Mouse (Mus musculus): Measurements from ENCODE around the gene Wee1. TPM values are rescaled to one million over a fixed set of nuclear protein-coding genes. Genes with fewer than 3 reads are reported as not detected.
A peak's percentile ranks its signal among the peaks of the same experiment; 100 is the strongest.
"Not testable (repeated sequence)": the region's sequence is repeated elsewhere in the genome, so short reads cannot be mapped to it uniquely, and the experiment has no call there.

Gene Wee1
- polyA plus RNA-seq, 1 experiment, result 4.1 TPM

- TF ChIP-seq GATA1 (IDR thresholded peaks at IDR 0.05; ENCODE audit: borderline replicate concordance, low read length), result no peak
- no peak for TF ChIP-seq FLI1 (IDR thresholded peaks at IDR 0.05; ENCODE audit: low read length)
- Histone ChIP-seq H3K27me3 (replicated peaks) (peaks cover 2% of the 10 kb centered on the region), H3K4me1 (peaks cover 21% of the 10 kb centered on the region), H3K9me3 (peaks cover 5% of the 10 kb centered on the region), H3K4me3 (replicated peaks) (no peak overlapping the region), H3K36me3 (replicated peaks; ENCODE audit: low read length) (peaks cover 14% of the 10 kb centered on the region)
Measured at GRCm38 (mm10) chr7:110101266-110101665, 20.6 kb upstream of the Wee1 start.

- TF ChIP-seq GATA1 (IDR thresholded peaks at IDR 0.05; ENCODE audit: borderline replicate concordance, low read length), result no peak
- no peak for TF ChIP-seq FLI1 (IDR thresholded peaks at IDR 0.05; ENCODE audit: low read length)
- Histone ChIP-seq H3K9me3 (no peaks in the 10 kb centered on the region), H3K4me3 (replicated peaks) (no peak overlapping the region), H3K27me3 (replicated peaks) (peaks cover 2% of the 10 kb centered on the region), H3K4me1 (peaks cover 38% of the 10 kb centered on the region), H3K36me3 (replicated peaks; ENCODE audit: low read length) (no peaks in the 10 kb centered on the region)
Measured at GRCm38 (mm10) chr7:110105041-110105440, 16.8 kb upstream of the Wee1 start.

GRCm38 (mm10) chr7:110106633-110107032, 15.2 kb upstream of the Wee1 start:
- H3K4me1 ChIP-seq, result peaks cover 39% of the 10 kb centered on the region
- H3K27me3 ChIP-seq (replicated peaks), result no peaks in the 10 kb centered on the region
- H3K9me3 ChIP-seq, result no peaks in the 10 kb centered on the region
- H3K36me3 ChIP-seq (replicated peaks; ENCODE audit: low read length), result no peaks in the 10 kb centered on the region
- H3K4me3 ChIP-seq (replicated peaks), result no peak overlapping the region
- TF ChIP-seq FLI1 (IDR thresholded peaks at IDR 0.05; ENCODE audit: low read length) (no peak), GATA1 (IDR thresholded peaks at IDR 0.05; ENCODE audit: borderline replicate concordance, low read length) (no peak)

- not testable (repeated sequence) for H3K36me3 ChIP-seq (replicated peaks; ENCODE audit: low read length); H3K4me3 ChIP-seq (replicated peaks); H3K27me3 ChIP-seq (replicated peaks); H3K9me3 ChIP-seq
- peaks cover 39% of the 10 kb centered on the region for H3K4me1 ChIP-seq
Measured at GRCm38 (mm10) chr7:110108524-110108923, 13.3 kb upstream of the Wee1 start.

GRCm38 (mm10) chr7:110108967-110109610, 12.8 kb upstream of the Wee1 start:
- Histone ChIP-seq H3K27me3 (replicated peaks) (no peaks in the 10 kb centered on the region), H3K9me3 (no peaks in the 10 kb centered on the region), H3K4me3 (replicated peaks) (peak overlapping the region; percentile 85), H3K36me3 (replicated peaks; ENCODE audit: low read length) (no peaks in the 10 kb centered on the region), H3K4me1 (peaks cover 39% of the 10 kb centered on the region)
- TF ChIP-seq GATA1 (IDR thresholded peaks at IDR 0.05; ENCODE audit: borderline replicate concordance, low read length) (no peak), FLI1 (IDR thresholded peaks at IDR 0.05; ENCODE audit: low read length) (no peak)

GRCm38 (mm10) chr7:110110061-110110656, 11.7 kb upstream of the Wee1 start:
- TF ChIP-seq GATA1 (IDR thresholded peaks at IDR 0.05; ENCODE audit: borderline replicate concordance, low read length) (no peak), FLI1 (IDR thresholded peaks at IDR 0.05; ENCODE audit: low read length) (no peak)
- Histone ChIP-seq H3K4me3 (replicated peaks) (no peak overlapping the region), H3K4me1 (peaks cover 35% of the 10 kb centered on the region), H3K36me3 (replicated peaks; ENCODE audit: low read length) (no peaks in the 10 kb centered on the region), H3K27me3 (replicated peaks) (no peaks in the 10 kb centered on the region), H3K9me3 (no peaks in the 10 kb centered on the region)

GRCm38 (mm10) chr7:110114699-110115098, 7.1 kb upstream of the Wee1 start:
- Histone ChIP-seq H3K4me3 (replicated peaks) (no peak overlapping the region), H3K27me3 (replicated peaks) (no peaks in the 10 kb centered on the region), H3K4me1 (peaks cover 13% of the 10 kb centered on the region), H3K36me3 (replicated peaks; ENCODE audit: low read length) (no peaks in the 10 kb centered on the region), H3K9me3 (no peaks in the 10 kb centered on the region)
- TF ChIP-seq FLI1 (IDR thresholded peaks at IDR 0.05; ENCODE audit: low read length) (no peak), GATA1 (IDR thresholded peaks at IDR 0.05; ENCODE audit: borderline replicate concordance, low read length) (no peak)

- Histone ChIP-seq H3K36me3 (replicated peaks; ENCODE audit: low read length) (no peaks in the 10 kb centered on the region), H3K9me3 (no peaks in the 10 kb centered on the region), H3K4me1 (peaks cover 15% of the 10 kb centered on the region; the same call in 1 of the 2 replicates), H3K27me3 (replicated peaks) (no peaks in the 10 kb centered on the region), H3K4me3 (replicated peaks) (no peak overlapping the region)
- no peak for TF ChIP-seq FLI1 (IDR thresholded peaks at IDR 0.05; ENCODE audit: low read length)
- TF ChIP-seq GATA1 (IDR thresholded peaks at IDR 0.05; ENCODE audit: borderline replicate concordance, low read length), result no peak
Measured at GRCm38 (mm10) chr7:110116731-110117291, 5.0 kb upstream of the Wee1 start.

- H3K9me3 ChIP-seq, result no peaks in the 10 kb centered on the region
- TF ChIP-seq GATA1 (IDR thresholded peaks at IDR 0.05; ENCODE audit: borderline replicate concordance, low read length) (no peak), FLI1 (IDR thresholded peaks at IDR 0.05; ENCODE audit: low read length) (no peak)
- H3K36me3 ChIP-seq (replicated peaks; ENCODE audit: low read length), result no peaks in the 10 kb centered on the region
- H3K4me3 ChIP-seq (replicated peaks), result no peak overlapping the region
- no peaks in the 10 kb centered on the region for H3K27me3 ChIP-seq (replicated peaks)
- peaks cover 16% of the 10 kb centered on the region; the same call in 1 of the 2 replicates for H3K4me1 ChIP-seq
Measured at GRCm38 (mm10) chr7:110118448-110118847, 3.4 kb upstream of the Wee1 start.

GRCm38 (mm10) chr7:110120157-110120784, 1.6 kb upstream of the Wee1 start:
- Histone ChIP-seq H3K4me1 (peaks cover 35% of the 10 kb centered on the region), H3K27me3 (replicated peaks) (no peaks in the 10 kb centered on the region), H3K36me3 (replicated peaks; ENCODE audit: low read length) (no peaks in the 10 kb centered on the region), H3K4me3 (replicated peaks) (peak overlapping the region; percentile 100), H3K9me3 (no peaks in the 10 kb centered on the region)
- no peak for TF ChIP-seq GATA1 (IDR thresholded peaks at IDR 0.05; ENCODE audit: borderline replicate concordance, low read length)
- TF ChIP-seq FLI1 (IDR thresholded peaks at IDR 0.05; ENCODE audit: low read length), result no peak

All from megakaryocyte, embryonic 14.5 days (primary cell).